23 mouse cellular contexts compared by ENCODE assay signal in the genomic region with DNA sequence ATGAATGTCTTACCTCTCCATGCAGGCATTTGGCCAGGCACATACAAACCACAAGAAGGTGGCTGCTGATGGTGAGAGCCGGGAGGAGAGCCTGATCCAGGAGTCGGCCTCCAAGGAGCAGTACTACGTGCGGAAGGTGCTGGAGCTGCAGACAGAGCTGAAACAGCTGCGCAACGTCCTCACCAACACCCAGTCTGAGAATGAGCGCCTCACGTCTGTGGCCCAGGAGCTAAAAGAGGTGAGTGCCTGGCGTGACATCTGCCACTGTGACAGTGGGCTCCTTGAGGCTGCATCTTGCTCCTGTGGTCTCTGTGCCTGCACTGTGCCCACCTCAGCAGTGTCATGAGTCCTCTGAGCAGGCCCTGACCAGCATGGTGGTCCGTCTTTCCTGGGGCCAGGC.
"Had no signal": no experiment of that assay in that cellular context is flagged by ENCODE, and none has a peak within 500 bp of the region (broad histone marks: within the 10 kb centered on the region; RNA-seq: fewer than 3 reads in every experiment).

No protein-coding gene starts in this region.

- H3K4me3 ChIP-seq: heart, embryonic 10.5 days; hindbrain, embryonic 10.5 days; hindbrain, embryonic 12.5 days; intestine, embryonic 15.5 days; left cerebral cortex, adult 2 months; limb, embryonic 10.5 days; limb, embryonic 12.5 days; liver, embryonic 13.5 days had no signal

- H3K9me3 ChIP-seq: heart, embryonic 10.5 days; hindbrain, embryonic 10.5 days; hindbrain, embryonic 12.5 days; intestine, embryonic 15.5 days; limb, embryonic 10.5 days; limb, embryonic 12.5 days; liver, embryonic 13.5 days had no signal

- H3K9ac ChIP-seq: hindbrain, embryonic 12.5 days; hindbrain, embryonic 14.5 days; intestine, embryonic 15.5 days; limb, embryonic 12.5 days; liver, embryonic 13.5 days had no signal

- ATAC-seq: forebrain, embryonic 16.5 days; hindbrain, embryonic 16.5 days; inflammation-experienced regulatory T-cells, adult 6 months; intestine, embryonic 15.5 days; intestine, postnatal 0 days had no signal

- H3K27me3 ChIP-seq: hindbrain, embryonic 12.5 days; intestine, embryonic 15.5 days; limb, embryonic 12.5 days; liver, embryonic 13.5 days had no signal

- H3K27ac ChIP-seq: hindbrain, embryonic 12.5 days; hindbrain, embryonic 14.5 days; intestine, embryonic 15.5 days; limb, embryonic 12.5 days; liver, embryonic 13.5 days had no signal

- DNase-seq: gastrocnemius, postnatal 25 days; heart, postnatal 10 days; kidney, adult 18-20 months; kidney, adult 8-10 months; kidney, postnatal 10 days; kidney, postnatal 25 days; kidney, postnatal 4 days; layer of hippocampus, adult 9-11 months; liver; liver, embryonic 13.5 days had no signal

- H3K4me2 ChIP-seq: hindbrain, embryonic 12.5 days; hindbrain, embryonic 14.5 days; intestine, embryonic 15.5 days; limb, embryonic 12.5 days; liver, embryonic 11.5 days; liver, embryonic 13.5 days had no signal
